Mouse (Mus musculus) E14TG2a.4 (cell line): ENCODE measurements around the gene Hist1h4f.

Source experiments
- CTCF ChIP-seq: conservative IDR thresholded peaks from 2 replicates; pipeline ENCODE4 v1.5.1; 2014; ENCODE audit warnings: low read length
- NANOG ChIP-seq: IDR thresholded peaks from 2 replicates; pipeline ENCODE4 v1.6.1; 2014; ENCODE audit warnings: borderline replicate concordance, low read length, mixed read lengths

DNA sequence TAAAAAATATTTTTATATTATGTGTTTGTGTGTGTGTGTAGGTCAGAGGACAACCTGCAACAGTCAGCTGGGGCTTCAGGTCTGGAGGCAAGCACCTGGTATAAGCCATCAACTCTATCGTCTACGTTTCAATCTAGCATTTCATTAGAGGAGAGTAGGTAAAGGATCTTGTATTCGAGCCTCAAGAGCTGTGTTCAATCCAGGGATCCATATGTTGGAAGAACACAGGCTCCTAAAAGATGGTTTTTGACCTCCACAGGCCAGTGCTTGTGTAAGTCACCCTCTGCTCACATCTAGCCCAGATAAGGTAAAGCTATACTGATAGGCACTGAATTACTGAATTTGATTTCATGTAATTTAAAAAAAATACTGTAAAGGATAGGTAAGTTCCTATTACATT lies 5.5 kb upstream of the Hist1h4f start:
- TF ChIP-seq CTCF, result no peak
- no peak for TF ChIP-seq NANOG
